ENCODE assay signal across 8 mouse cellular contexts in the genomic region with DNA sequence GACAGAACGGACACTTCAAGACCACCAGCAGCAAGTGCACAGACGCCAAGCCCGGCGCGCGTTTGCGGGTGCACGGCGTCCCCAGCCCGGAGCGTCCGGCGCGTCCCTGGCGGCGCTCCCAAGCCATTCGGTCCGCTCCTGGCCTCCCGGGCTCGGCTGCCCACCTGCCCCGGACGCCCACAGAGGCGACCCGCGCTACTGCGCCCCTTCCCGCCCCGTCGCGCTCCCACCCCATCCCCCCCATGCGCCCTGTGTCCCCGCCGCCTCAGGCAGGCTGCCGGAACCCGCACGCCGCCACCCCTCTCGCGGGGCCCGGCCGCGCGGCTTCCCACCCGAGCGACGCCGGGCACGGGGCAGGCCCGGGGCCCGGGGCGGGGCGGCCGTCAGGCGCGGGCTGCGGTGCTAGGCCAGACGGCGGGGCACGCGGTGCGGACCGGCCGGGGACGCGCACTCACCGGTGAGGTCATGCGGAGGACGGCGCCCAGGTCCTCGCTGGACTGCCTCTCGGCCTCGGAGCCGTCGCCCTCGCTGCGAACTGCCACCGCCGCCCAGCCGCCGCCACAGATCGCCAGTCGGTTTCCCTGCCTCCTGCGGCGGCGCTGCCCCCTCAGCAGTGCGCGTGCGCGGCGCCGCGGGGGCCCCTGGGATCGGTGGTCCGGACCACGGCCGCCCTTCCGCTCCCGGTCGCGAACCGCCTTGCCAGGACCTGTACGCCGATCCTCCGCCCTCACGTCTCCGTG. TPM values are rescaled to one million over a fixed set of nuclear protein-coding genes. Genes with fewer than 3 reads are reported as not detected.
DNase-seq lines count a peak whose midpoint lies in the region; ATAC-seq lines count a peak whose summit lies in the region.

No protein-coding gene starts in this region.

- peak overlapping the region; percentile 68 for H3K4me2 ChIP-seq in hindbrain, embryonic 13.5 days

- H3K27me3 ChIP-seq in hindbrain, embryonic 13.5 days = no peaks in the 10 kb centered on the region

- H3K9me3 ChIP-seq in hindbrain, embryonic 13.5 days = no peaks in the 10 kb centered on the region

- H3K9ac ChIP-seq in hindbrain, embryonic 13.5 days = peak overlapping the region; percentile 97

- H3K4me1 ChIP-seq in hindbrain, embryonic 13.5 days (replicated peaks) = peaks cover 31% of the 10 kb centered on the region

- peak overlapping the region; percentile 95 for H3K4me3 ChIP-seq in hindbrain, embryonic 13.5 days

- ATAC-seq in hindbrain, embryonic 13.5 days (ENCODE audit: low FRiP score) = peak; percentile 94

- H3K36me3 ChIP-seq in hindbrain, embryonic 13.5 days = no peaks in the 10 kb centered on the region

- under 1% methylated on average over 91 of the region's 106 CpGs for WGBS in hindbrain, embryonic 13.5 days

- DNase-seq in NIH3T3 (ENCODE audit: low read depth) = peak; percentile 93
- peak; percentile 95 to 97 for DNase-seq in cerebellum, postnatal 10 days
- peak; percentile 62 to 69 for DNase-seq in frontal cortex, postnatal 14 days (ENCODE audit: low spot score in 2 of 2)
- peak; percentile 59 for DNase-seq in left cerebral cortex, adult 11 months (ENCODE audit: low spot score)
- peak; percentile 87 for DNase-seq in lung, postnatal 36 days
- peak; percentile 90 for DNase-seq in retina, embryonic 14.5 days (ENCODE audit: low spot score)
- peak; percentile 88 to 89 for DNase-seq in thymus, postnatal 36 days

- peak overlapping the region; percentile 98 for H3K27ac ChIP-seq in hindbrain, embryonic 13.5 days

RNA-seq across cellular contexts. Expression of a gene that starts 1.1 kb away (rescaled TPM):
- 122 and 129 TPM in 2 replicates for polyA plus RNA-seq in hindbrain, embryonic 13.5 days (2015; fragmentation: Nextera tagmentation; extraction: Ambion mirVana)

RNA-seq across cellular contexts. Expression of a gene that starts 17.8 kb away (rescaled TPM):
- 438 and 458 TPM in 2 replicates for polyA plus RNA-seq in hindbrain, embryonic 13.5 days (2015; fragmentation: Nextera tagmentation; extraction: Ambion mirVana)

RNA-seq across cellular contexts. Expression of a gene that starts 45.7 kb away (rescaled TPM):
- 28.2 TPM in 2 replicates for polyA plus RNA-seq in hindbrain, embryonic 13.5 days (2015; fragmentation: Nextera tagmentation; extraction: Ambion mirVana)

Comparison
In these comparisons a context has a peak if more than half of its experiments do, and no peak if none do; other contexts are left out.
1. Peak in every context shown above with its lines: DNase-seq, ATAC-seq, H3K4me3 ChIP-seq and H3K27ac ChIP-seq.